Mouse (Mus musculus): ENCODE measurements around the gene Cd300ld4. TPM values are rescaled to one million over a fixed set of nuclear protein-coding genes. Genes with fewer than 3 reads are reported as not detected.
"Not testable (repeated sequence)": the region's sequence is repeated elsewhere in the genome, so short reads cannot be mapped to it uniquely, and the experiment has no call there.

The Cd300ld4 gene
- polyA plus RNA-seq (2012; rRNA removed): 0.32 TPM in 1 of 2 replicates, not detected in the other

DNA sequence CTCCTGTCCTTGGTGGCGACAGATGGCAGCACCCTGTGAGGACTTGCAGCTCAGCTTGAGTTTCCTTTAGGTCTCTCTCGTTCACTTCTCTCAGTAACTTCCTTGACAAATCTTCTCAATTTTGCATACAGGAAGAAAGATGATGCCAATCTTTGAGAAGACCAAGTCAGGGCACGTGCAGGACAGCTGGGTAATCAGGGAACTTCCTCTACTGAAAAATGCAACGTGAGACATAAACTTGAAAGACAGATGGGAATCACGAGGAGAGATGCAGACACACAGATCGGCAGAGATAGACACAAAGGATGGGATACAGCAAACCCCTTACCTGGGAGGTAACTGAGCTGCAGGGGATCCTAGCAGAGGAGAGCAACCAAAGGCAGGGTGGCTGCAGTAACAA, at the start of gene Cd300ld4:
TSS of gene Cd300ld4 (minus strand) at position 101 of the 400 bp plus-strand sequence.
- H3K27ac ChIP-seq (ENCODE audit: control insufficient read depth, insufficient read depth, low read depth, low read length); H3K4me3 ChIP-seq (ENCODE audit: control insufficient read depth, low read depth, low read length); H3K27me3 ChIP-seq (ENCODE audit: control insufficient read depth, insufficient read depth, low read length); H3K36me3 ChIP-seq (ENCODE audit: control insufficient read depth, insufficient read depth, low read length); H3K4me1 ChIP-seq (ENCODE audit: control insufficient read depth, insufficient read depth, low read length): not testable (repeated sequence)

GRCm38 (mm10) chr11:115075859-115076258, 49.0 kb upstream of the Cd300ld4 start:
- Histone ChIP-seq H3K36me3 (ENCODE audit: control insufficient read depth, insufficient read depth, low read length) (no peaks in the 10 kb centered on the region), H3K4me1 (ENCODE audit: control insufficient read depth, insufficient read depth, low read length) (no peaks in the 10 kb centered on the region), H3K27ac (ENCODE audit: control insufficient read depth, insufficient read depth, low read depth, low read length) (no peak overlapping the region), H3K4me3 (ENCODE audit: control insufficient read depth, low read depth, low read length) (no peak overlapping the region), H3K27me3 (ENCODE audit: control insufficient read depth, insufficient read depth, low read length) (no peaks in the 10 kb centered on the region)
- no peak for TF ChIP-seq POLR2A (IDR thresholded peaks at IDR 0.05; ENCODE audit: control insufficient read depth, low read depth, low read length)
- no peak for TF ChIP-seq CTCF (IDR thresholded peaks at IDR 0.05; ENCODE audit: control insufficient read depth, insufficient read depth, insufficient replicate concordance, low read depth, low read length)

DNA sequence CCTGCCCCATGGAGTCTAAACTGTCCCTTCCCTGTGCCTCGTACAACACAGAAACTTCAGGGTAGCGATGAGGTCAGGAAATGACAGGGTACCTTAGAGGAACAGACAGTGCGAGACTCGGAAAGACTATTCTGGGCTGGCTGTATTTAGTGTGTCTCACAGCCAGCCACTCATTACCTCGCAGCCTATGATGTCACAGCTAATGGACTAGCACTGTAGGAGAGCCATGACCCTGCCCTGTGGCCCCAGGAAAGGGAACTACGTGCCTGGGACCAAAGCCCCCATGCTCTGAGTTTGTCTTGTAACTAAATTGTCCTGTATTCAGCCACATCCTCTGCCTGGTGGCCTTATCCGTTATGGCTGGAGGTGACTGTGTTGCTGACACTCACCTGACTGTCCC, 48.6 kb upstream of the Cd300ld4 start:
- TF ChIP-seq CTCF (IDR thresholded peaks at IDR 0.05; ENCODE audit: control insufficient read depth, insufficient read depth, insufficient replicate concordance, low read depth, low read length) (no peak), POLR2A (IDR thresholded peaks at IDR 0.05; ENCODE audit: control insufficient read depth, low read depth, low read length) (no peak)
- Histone ChIP-seq H3K4me3 (ENCODE audit: control insufficient read depth, low read depth, low read length) (no peak overlapping the region), H3K4me1 (ENCODE audit: control insufficient read depth, insufficient read depth, low read length) (no peaks in the 10 kb centered on the region), H3K27ac (ENCODE audit: control insufficient read depth, insufficient read depth, low read depth, low read length) (no peak overlapping the region), H3K36me3 (ENCODE audit: control insufficient read depth, insufficient read depth, low read length) (no peaks in the 10 kb centered on the region), H3K27me3 (ENCODE audit: control insufficient read depth, insufficient read depth, low read length) (no peaks in the 10 kb centered on the region)

DNA sequence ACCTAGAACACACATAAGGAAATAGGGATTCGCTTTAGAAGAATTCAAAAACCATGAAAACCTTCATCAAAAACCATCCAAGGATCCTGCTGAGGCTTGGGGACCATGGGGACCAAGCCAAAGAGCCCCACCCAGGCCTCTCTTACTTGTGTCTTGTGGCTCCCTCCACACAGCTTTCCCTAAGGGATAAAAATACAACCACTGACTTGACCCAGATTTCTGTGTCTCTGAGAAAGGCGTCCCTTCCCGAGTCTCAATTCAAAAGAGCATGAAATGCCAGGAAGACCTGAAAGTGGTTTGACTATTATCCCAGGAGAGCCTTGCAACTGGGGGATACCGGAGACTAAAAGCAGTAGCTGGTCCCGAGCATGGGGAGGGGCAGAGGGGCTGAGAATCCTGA, 46.2 kb upstream of the Cd300ld4 start:
- Histone ChIP-seq H3K27me3 (ENCODE audit: control insufficient read depth, insufficient read depth, low read length) (no peaks in the 10 kb centered on the region), H3K27ac (ENCODE audit: control insufficient read depth, insufficient read depth, low read depth, low read length) (no peak overlapping the region), H3K4me3 (ENCODE audit: control insufficient read depth, low read depth, low read length) (no peak overlapping the region), H3K36me3 (ENCODE audit: control insufficient read depth, insufficient read depth, low read length) (no peaks in the 10 kb centered on the region), H3K4me1 (ENCODE audit: control insufficient read depth, insufficient read depth, low read length) (no peaks in the 10 kb centered on the region)
- TF ChIP-seq CTCF (IDR thresholded peaks at IDR 0.05; ENCODE audit: control insufficient read depth, insufficient read depth, insufficient replicate concordance, low read depth, low read length): no peak
- TF ChIP-seq POLR2A (IDR thresholded peaks at IDR 0.05; ENCODE audit: control insufficient read depth, low read depth, low read length): no peak

GRCm38 (mm10) chr11:115071631-115072294, 45.0 kb upstream of the Cd300ld4 start:
- TF ChIP-seq CTCF (IDR thresholded peaks at IDR 0.05; ENCODE audit: control insufficient read depth, insufficient read depth, insufficient replicate concordance, low read depth, low read length): no peak
- no peak for TF ChIP-seq POLR2A (IDR thresholded peaks at IDR 0.05; ENCODE audit: control insufficient read depth, low read depth, low read length)
- H3K4me1 ChIP-seq (ENCODE audit: control insufficient read depth, insufficient read depth, low read length): no peaks in the 10 kb centered on the region
- no peaks in the 10 kb centered on the region for H3K36me3 ChIP-seq (ENCODE audit: control insufficient read depth, insufficient read depth, low read length)
- no peak overlapping the region for H3K27ac ChIP-seq (ENCODE audit: control insufficient read depth, insufficient read depth, low read depth, low read length)
- H3K4me3 ChIP-seq (ENCODE audit: control insufficient read depth, low read depth, low read length): no peak overlapping the region
- no peaks in the 10 kb centered on the region for H3K27me3 ChIP-seq (ENCODE audit: control insufficient read depth, insufficient read depth, low read length)

GRCm38 (mm10) chr11:115071015-115071551, 44.3 kb upstream of the Cd300ld4 start:
- no peak overlapping the region for H3K4me3 ChIP-seq (ENCODE audit: control insufficient read depth, low read depth, low read length)

GRCm38 (mm10) chr11:115066768-115067167, 40.0 kb upstream of the Cd300ld4 start:
- H3K4me3 ChIP-seq (ENCODE audit: control insufficient read depth, low read depth, low read length): no peak overlapping the region
- no peaks in the 10 kb centered on the region for H3K36me3 ChIP-seq (ENCODE audit: control insufficient read depth, insufficient read depth, low read length)
- no peaks in the 10 kb centered on the region for H3K4me1 ChIP-seq (ENCODE audit: control insufficient read depth, insufficient read depth, low read length)
- no peak overlapping the region for H3K27ac ChIP-seq (ENCODE audit: control insufficient read depth, insufficient read depth, low read depth, low read length)
- H3K27me3 ChIP-seq (ENCODE audit: control insufficient read depth, insufficient read depth, low read length): no peaks in the 10 kb centered on the region
- no peak for TF ChIP-seq POLR2A (IDR thresholded peaks at IDR 0.05; ENCODE audit: control insufficient read depth, low read depth, low read length)

More at GRCm38 (mm10) chr11:115071015-115071551, 44.3 kb upstream of the Cd300ld4 start:
- H3K27ac ChIP-seq (ENCODE audit: control insufficient read depth, insufficient read depth, low read depth, low read length): no peak overlapping the region
- H3K36me3 ChIP-seq (ENCODE audit: control insufficient read depth, insufficient read depth, low read length): no peaks in the 10 kb centered on the region
- H3K4me1 ChIP-seq (ENCODE audit: control insufficient read depth, insufficient read depth, low read length): no peaks in the 10 kb centered on the region
- H3K27me3 ChIP-seq (ENCODE audit: control insufficient read depth, insufficient read depth, low read length): no peaks in the 10 kb centered on the region
- no peak for TF ChIP-seq CTCF (IDR thresholded peaks at IDR 0.05; ENCODE audit: control insufficient read depth, insufficient read depth, insufficient replicate concordance, low read depth, low read length)
- no peak for TF ChIP-seq POLR2A (IDR thresholded peaks at IDR 0.05; ENCODE audit: control insufficient read depth, low read depth, low read length)

GRCm38 (mm10) chr11:115062077-115062476, 35.3 kb upstream of the Cd300ld4 start, which contains the start of gene Cd300e:
Gene Cd300e (minus strand): TSS chr11:115062177.
- Histone ChIP-seq H3K4me3 (ENCODE audit: control insufficient read depth, low read depth, low read length) (no peak within 1 kb of the TSS), H3K27me3 (ENCODE audit: control insufficient read depth, insufficient read depth, low read length) (no peaks in the 10 kb centered on the region), H3K27ac (ENCODE audit: control insufficient read depth, insufficient read depth, low read depth, low read length) (no peak within 1 kb of the TSS), H3K36me3 (ENCODE audit: control insufficient read depth, insufficient read depth, low read length) (no peaks in the 10 kb centered on the region), H3K4me1 (ENCODE audit: control insufficient read depth, insufficient read depth, low read length) (no peaks in the 10 kb centered on the region)
- TF ChIP-seq POLR2A (IDR thresholded peaks at IDR 0.05; ENCODE audit: control insufficient read depth, low read depth, low read length): no peak
- no peak for TF ChIP-seq CTCF (IDR thresholded peaks at IDR 0.05; ENCODE audit: control insufficient read depth, insufficient read depth, insufficient replicate concordance, low read depth, low read length)

All from testis, adult 2 months (tissue).